11 mouse cellular contexts compared by ENCODE assay signal in genomic region chr5:38879989-38880706, GRCm38 (mm10). TPM values are rescaled to one million over a fixed set of nuclear protein-coding genes. Genes with fewer than 3 reads are reported as not detected.
DNase-seq lines count a peak whose midpoint lies in the region; ATAC-seq and TF ChIP-seq lines count a peak whose summit lies in the region.
"Had no signal": no experiment of that assay in that cellular context is flagged by ENCODE, and none has a peak within 500 bp of the region (broad histone marks: within the 10 kb centered on the region; RNA-seq: fewer than 3 reads in every experiment).

No protein-coding gene starts in this region.

- WGBS in kidney, embryonic 14.5 days = 32% methylated on average over 11 of the region's 11 CpGs
- 41% methylated on average over 11 of the region's 11 CpGs for WGBS in neural tube, embryonic 13.5 days
- 31% methylated on average over 11 of the region's 11 CpGs for WGBS in stomach, postnatal 0 days

- no peak for DNase-seq in kidney, adult 8-10 months
- DNase-seq in ovary, adult 18-20 months (ENCODE audit: low spot score) = peak; percentile 10
- no peak for DNase-seq in ovary, postnatal 14 days (ENCODE audit: low spot score)
- peak; percentile 29 for DNase-seq in forelimb bud, embryonic 11.5 days (ENCODE audit: low read depth, low spot score)
- DNase-seq in stomach, postnatal 0 days (ENCODE audit: low spot score) = no peak

- ATAC-seq in kidney, embryonic 14.5 days (ENCODE audit: low FRiP score, low TSS enrichment) = peak; percentile 78; the same call in 1 of the 2 replicates
- ATAC-seq in neural tube, embryonic 13.5 days (ENCODE audit: low read depth) = peak; percentile 65; the same call in 1 of the 2 replicates
- ATAC-seq in inflammation-experienced regulatory T-cells, adult 6 months = no peak
- ATAC-seq in stomach, postnatal 0 days (ENCODE audit: low FRiP score, low TSS enrichment) = no peak

- H3K4me1 ChIP-seq in kidney, embryonic 14.5 days (ENCODE audit: control insufficient read depth, insufficient read depth, low read length) = no peaks in the 10 kb centered on the region
- H3K4me1 ChIP-seq in neural tube, embryonic 13.5 days (replicated peaks) = peaks cover 14% of the 10 kb centered on the region
- no peaks in the 10 kb centered on the region for H3K4me1 ChIP-seq in stomach, postnatal 0 days (replicated peaks; ENCODE audit: control insufficient read depth, insufficient read depth)
- H3K4me1 ChIP-seq: embryonic facial prominence, embryonic 12.5 days had no signal

- H3K4me2 ChIP-seq in kidney, embryonic 14.5 days (replicated peaks; ENCODE audit: low read depth, low read length) = no peak overlapping the region
- H3K4me2 ChIP-seq in neural tube, embryonic 13.5 days = no peak overlapping the region
- no peak overlapping the region for H3K4me2 ChIP-seq in stomach, postnatal 0 days (replicated peaks; ENCODE audit: low read depth)
- H3K4me2 ChIP-seq: embryonic facial prominence, embryonic 12.5 days had no signal

- no peak overlapping the region for H3K27ac ChIP-seq in kidney, embryonic 14.5 days (ENCODE audit: low read depth, low read length)
- H3K27ac ChIP-seq in neural tube, embryonic 13.5 days (replicated peaks) = no peak overlapping the region
- no peak overlapping the region for H3K27ac ChIP-seq in stomach, postnatal 0 days (replicated peaks)
- H3K27ac ChIP-seq: embryonic facial prominence, embryonic 12.5 days had no signal

- H3K4me3 ChIP-seq in kidney, embryonic 14.5 days (ENCODE audit: low read length) = no peak overlapping the region
- H3K4me3 ChIP-seq in neural tube, embryonic 13.5 days = no peak overlapping the region
- no peak overlapping the region for H3K4me3 ChIP-seq in stomach, postnatal 0 days (ENCODE audit: low read depth, low read length)
- H3K4me3 ChIP-seq: embryonic facial prominence, embryonic 12.5 days; megakaryocyte, embryonic 14.5 days had no signal

- TF ChIP-seq EP300 in stomach, postnatal 0 days (optimal IDR thresholded peaks at IDR 0.05) = no peak

- H3K9ac ChIP-seq in kidney, embryonic 14.5 days (ENCODE audit: low read depth, low read length) = no peak overlapping the region
- no peak overlapping the region for H3K9ac ChIP-seq in neural tube, embryonic 13.5 days
- no peak overlapping the region for H3K9ac ChIP-seq in stomach, postnatal 0 days (ENCODE audit: low read length)
- H3K9ac ChIP-seq: embryonic facial prominence, embryonic 12.5 days had no signal

- H3K9me3 ChIP-seq in kidney, embryonic 14.5 days (ENCODE audit: control insufficient read depth, low read length) = no peaks in the 10 kb centered on the region
- no peaks in the 10 kb centered on the region for H3K9me3 ChIP-seq in neural tube, embryonic 13.5 days
- no peaks in the 10 kb centered on the region for H3K9me3 ChIP-seq in stomach, postnatal 0 days (ENCODE audit: control insufficient read depth, low read length)
- H3K9me3 ChIP-seq: embryonic facial prominence, embryonic 12.5 days; megakaryocyte, embryonic 14.5 days had no signal

- no peak for TF ChIP-seq CTCF in stomach, postnatal 0 days (IDR thresholded peaks at IDR 0.05; ENCODE audit: low read depth)

- H3K36me3 ChIP-seq in kidney, embryonic 14.5 days (ENCODE audit: control insufficient read depth, insufficient read depth, low read length) = no peaks in the 10 kb centered on the region
- H3K36me3 ChIP-seq in neural tube, embryonic 13.5 days = no peaks in the 10 kb centered on the region
- H3K36me3 ChIP-seq in stomach, postnatal 0 days (ENCODE audit: control insufficient read depth, insufficient read depth, low read length) = no peaks in the 10 kb centered on the region
- H3K36me3 ChIP-seq: embryonic facial prominence, embryonic 12.5 days had no signal

- H3K27me3 ChIP-seq in kidney, embryonic 14.5 days (ENCODE audit: control insufficient read depth, insufficient read depth, low read length) = no peaks in the 10 kb centered on the region
- no peaks in the 10 kb centered on the region for H3K27me3 ChIP-seq in neural tube, embryonic 13.5 days
- H3K27me3 ChIP-seq in stomach, postnatal 0 days (ENCODE audit: control insufficient read depth, insufficient read depth, low read length) = no peaks in the 10 kb centered on the region
- H3K27me3 ChIP-seq: embryonic facial prominence, embryonic 12.5 days; megakaryocyte, embryonic 14.5 days had no signal

RNA-seq across cellular contexts. Expression of gene Clnk, which starts 3.5 kb away (rescaled TPM):
- polyA plus RNA-seq in kidney, embryonic 14.5 days (2014; fragmentation: Nextera tagmentation; extraction: Ambion mirVana) = not detected in 2 replicates
- polyA plus RNA-seq in neural tube, embryonic 13.5 days (2015; fragmentation: Nextera tagmentation; extraction: Ambion mirVana) = not detected in 2 replicates
- not detected for polyA plus RNA-seq in inflammation-experienced regulatory T-cells, adult 6 months (2017; shearing (Covaris generic))
- polyA plus RNA-seq in stomach, postnatal 0 days (2015; fragmentation: Nextera tagmentation; extraction: Ambion mirVana) = 0.07 TPM in 1 of 2 replicates, not detected in the other
- polyA plus RNA-seq: heart, embryonic 14.5 days had no signal

Comparison
In these comparisons a context has a peak if more than half of its experiments do, and no peak if none do; other contexts are left out.
1. DNase-seq: peak in ovary, adult 18-20 months (single experiment) and forelimb bud, embryonic 11.5 days (single experiment); none in kidney, adult 8-10 months (0 of 2), ovary, postnatal 14 days (single experiment) and stomach, postnatal 0 days (single experiment).
2. ATAC-seq: peak in kidney, embryonic 14.5 days (single experiment) and neural tube, embryonic 13.5 days (single experiment); none in inflammation-experienced regulatory T-cells, adult 6 months (single experiment) and stomach, postnatal 0 days (single experiment).